Mouse (Mus musculus) frontal cortex, adult (tissue): ENCODE measurements around the gene Bahcc1.

Source experiments
- ATAC-seq: cut with Nextera tagmentation; 2 replicates; pipeline ENCODE4 v1.9.2; 2017; ENCODE audit warnings: mild to moderate bottlenecking, moderate library complexity, mixed read lengths; ENCODE audit not compliant: low TSS enrichment

The Bahcc1 gene

GRCm38 (mm10) chr11:120242726-120243530, 10.2 kb downstream of the Bahcc1 start:
- no peak for ATAC-seq

GRCm38 (mm10) chr11:120243531-120243820, 10.7 kb downstream of the Bahcc1 start:
- ATAC-seq, result no peak

- ATAC-seq, result no peak
Measured at GRCm38 (mm10) chr11:120248160-120248793, 15.5 kb downstream of the Bahcc1 start.

GRCm38 (mm10) chr11:120248899-120249298, 16.2 kb downstream of the Bahcc1 start:
- no peak for ATAC-seq

GRCm38 (mm10) chr11:120250991-120251949, 18.5 kb downstream of the Bahcc1 start:
- ATAC-seq, result no peak

GRCm38 (mm10) chr11:120251950-120252308, 19.2 kb downstream of the Bahcc1 start:
- ATAC-seq, result no peak

- no peak for ATAC-seq
Measured at GRCm38 (mm10) chr11:120252398-120252797, 19.7 kb downstream of the Bahcc1 start.

GRCm38 (mm10) chr11:120252843-120253645, 20.3 kb downstream of the Bahcc1 start:
- 0 out of 2 replicates have a peak, but pooled peaks have one; percentile 32 for ATAC-seq

GRCm38 (mm10) chr11:120253646-120254315, 21.0 kb downstream of the Bahcc1 start:
- ATAC-seq, result no peak

- no peak for ATAC-seq
Measured at GRCm38 (mm10) chr11:120254420-120254819, 21.7 kb downstream of the Bahcc1 start.

- peak; percentile 38 for ATAC-seq
Measured at GRCm38 (mm10) chr11:120255038-120255437, 22.3 kb downstream of the Bahcc1 start.

- no peak for ATAC-seq
Measured at GRCm38 (mm10) chr11:120255499-120255898, 22.8 kb downstream of the Bahcc1 start.

GRCm38 (mm10) chr11:120256108-120256507, 23.4 kb downstream of the Bahcc1 start:
- ATAC-seq, result no peak

GRCm38 (mm10) chr11:120256543-120256942, 23.8 kb downstream of the Bahcc1 start:
- ATAC-seq, result no peak

GRCm38 (mm10) chr11:120256981-120257820, 24.5 kb downstream of the Bahcc1 start:
- no peak for ATAC-seq

GRCm38 (mm10) chr11:120257911-120258310, 25.2 kb downstream of the Bahcc1 start:
- ATAC-seq, result no peak

GRCm38 (mm10) chr11:120258896-120259689, 26.3 kb downstream of the Bahcc1 start:
- no peak for ATAC-seq

- ATAC-seq, result no peak
Measured at GRCm38 (mm10) chr11:120259792-120260768, 27.3 kb downstream of the Bahcc1 start.
